8 mouse cellular contexts compared by ENCODE assay signal in genomic region chr16:84955204-84955839, GRCm38 (mm10).
DNase-seq lines count a peak whose midpoint lies in the region; ATAC-seq lines count a peak whose summit lies in the region.

No protein-coding gene starts in this region.

- ATAC-seq in hindbrain, embryonic 12.5 days (ENCODE audit: low FRiP score) = peak; percentile 89

- H3K4me3 ChIP-seq in hindbrain, embryonic 12.5 days = no peak overlapping the region

- H3K4me2 ChIP-seq in hindbrain, embryonic 12.5 days (replicated peaks) = no peak overlapping the region

- peaks cover 12% of the 10 kb centered on the region for H3K4me1 ChIP-seq in hindbrain, embryonic 12.5 days

- no peaks in the 10 kb centered on the region for H3K27me3 ChIP-seq in hindbrain, embryonic 12.5 days

- no peaks in the 10 kb centered on the region for H3K9me3 ChIP-seq in hindbrain, embryonic 12.5 days (replicated peaks)

- WGBS in hindbrain, embryonic 12.5 days = 38% methylated on average over 26 of the region's 26 CpGs

- DNase-seq in MN1 (ENCODE audit: low spot score) = peak; percentile 81
- peak; percentile 84 for DNase-seq in cerebellum, adult 9-11 months
- DNase-seq in frontal cortex, postnatal 14 days (ENCODE audit: low spot score in 2 of 2) = peak; percentile 81 to 90
- DNase-seq in layer of hippocampus, postnatal 10 days (ENCODE audit: low spot score in 2 of 2) = peak; percentile 91 to 92
- peak; percentile 92 for DNase-seq in lung, postnatal 10 days
- DNase-seq in retina, adult 2 months (ENCODE audit: low read depth, low spot score) = peak; percentile 55
- peak; percentile 64 for DNase-seq in thymus, postnatal 25 days

- no peak overlapping the region for H3K9ac ChIP-seq in hindbrain, embryonic 12.5 days

- H3K36me3 ChIP-seq in hindbrain, embryonic 12.5 days = peaks cover 32% of the 10 kb centered on the region

- no peak overlapping the region for H3K27ac ChIP-seq in hindbrain, embryonic 12.5 days
